Mouse (Mus musculus) left cerebral cortex, adult 9 months (tissue): Measurements from ENCODE around the gene Rbms3.

Source experiments
- DNase-seq, 2 experiments: peaks; one replicate each; pipeline ENCODE4 v3.0.0; 2022; ENCODE audit warnings: low spot score in 2 of 2

Rbms3 gene

DNA sequence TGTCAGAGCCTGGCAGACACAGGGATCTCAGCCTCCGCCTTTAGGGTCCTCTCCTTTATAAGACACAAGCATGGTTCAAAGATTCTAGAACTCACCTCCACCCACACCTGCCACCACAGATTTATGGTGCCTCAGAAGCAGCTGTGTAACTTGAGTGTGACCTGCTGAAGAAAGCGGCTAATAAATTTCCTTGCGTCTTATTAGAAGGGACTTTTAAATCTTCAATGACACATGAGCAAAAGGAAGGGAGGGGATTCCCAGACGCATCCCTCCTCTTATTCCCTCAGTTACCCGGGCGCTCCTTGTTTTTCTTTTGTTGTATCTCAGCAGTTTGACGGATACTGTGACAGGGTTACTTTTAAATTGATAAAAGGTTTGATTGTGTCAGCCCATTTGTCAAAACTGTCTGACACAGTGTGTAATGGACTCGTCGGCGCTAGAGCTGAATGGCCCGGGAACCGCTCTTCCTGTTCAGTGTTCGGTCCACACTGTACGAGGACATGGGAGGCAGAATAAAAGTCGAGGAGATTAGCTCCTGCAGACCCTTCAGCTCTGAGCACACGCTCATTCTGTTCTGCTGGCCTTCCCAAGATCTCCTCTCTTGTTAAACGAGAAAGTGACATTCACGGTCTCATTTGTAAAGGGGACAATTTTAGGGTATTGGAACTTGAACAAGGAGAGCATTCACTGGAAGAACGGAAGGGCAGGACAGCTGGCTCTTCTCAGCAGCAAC is 527.3 kb downstream of the Rbms3 start:
- no peak for DNase-seq

DNA sequence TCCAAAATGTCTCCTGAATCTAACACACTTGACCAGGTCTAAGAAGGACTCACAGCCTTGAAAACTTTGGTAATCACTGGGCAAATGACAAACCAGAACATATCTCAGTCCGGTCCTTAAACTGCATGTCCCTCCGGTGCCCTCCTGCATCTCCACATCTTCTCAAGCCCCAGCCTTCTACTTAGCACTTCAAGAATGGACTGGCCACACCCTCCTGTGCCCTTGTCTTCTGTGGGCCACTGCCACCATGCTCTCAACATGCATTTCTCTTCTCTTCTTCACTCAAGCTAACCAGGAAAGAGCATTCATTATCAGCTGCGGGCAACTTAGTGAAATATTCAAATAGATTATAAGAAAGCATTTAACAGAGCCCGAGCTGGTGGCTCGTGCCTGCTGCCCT is 529.5 kb downstream of the Rbms3 start:
- DNase-seq = no peak

DNA sequence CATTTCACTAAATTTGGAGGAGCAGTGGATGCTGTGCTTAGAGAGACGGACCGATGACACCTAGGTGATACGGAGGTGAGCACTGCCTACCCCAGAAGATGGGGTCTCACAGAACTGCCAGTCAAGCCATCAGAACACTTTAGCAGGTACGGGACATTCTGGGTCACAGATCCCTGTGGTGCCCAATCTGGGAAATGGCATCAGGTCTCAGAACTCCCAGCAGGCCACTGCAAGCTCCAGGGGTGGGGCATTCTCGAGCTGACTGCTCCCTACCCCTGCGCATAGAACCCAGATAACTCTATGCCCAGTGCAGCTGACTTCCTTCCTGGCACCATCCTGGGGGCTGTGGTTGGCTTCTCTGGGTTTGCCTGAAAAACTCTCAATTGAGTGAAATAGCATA is 536.2 kb downstream of the Rbms3 start:
- no peak for DNase-seq

DNA sequence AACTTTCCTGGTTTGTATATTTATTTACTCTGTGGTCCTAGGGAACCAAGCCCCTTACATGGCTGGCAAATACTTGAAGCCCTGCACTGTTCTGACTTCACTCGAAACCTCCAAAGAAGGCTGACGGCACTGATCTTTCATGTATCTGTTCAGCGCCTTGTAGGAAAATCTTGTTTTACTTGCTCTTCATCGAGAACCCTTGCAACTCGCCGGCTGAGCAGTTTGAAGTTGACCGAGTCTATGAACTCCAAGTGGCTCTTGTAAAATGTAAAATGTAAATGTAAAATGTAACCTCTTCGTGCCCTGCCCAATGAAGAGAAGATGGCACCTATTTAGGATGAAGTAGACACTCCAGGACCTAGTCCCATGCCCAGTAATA is 537.5 kb downstream of the Rbms3 start:
- DNase-seq = no peak

DNA sequence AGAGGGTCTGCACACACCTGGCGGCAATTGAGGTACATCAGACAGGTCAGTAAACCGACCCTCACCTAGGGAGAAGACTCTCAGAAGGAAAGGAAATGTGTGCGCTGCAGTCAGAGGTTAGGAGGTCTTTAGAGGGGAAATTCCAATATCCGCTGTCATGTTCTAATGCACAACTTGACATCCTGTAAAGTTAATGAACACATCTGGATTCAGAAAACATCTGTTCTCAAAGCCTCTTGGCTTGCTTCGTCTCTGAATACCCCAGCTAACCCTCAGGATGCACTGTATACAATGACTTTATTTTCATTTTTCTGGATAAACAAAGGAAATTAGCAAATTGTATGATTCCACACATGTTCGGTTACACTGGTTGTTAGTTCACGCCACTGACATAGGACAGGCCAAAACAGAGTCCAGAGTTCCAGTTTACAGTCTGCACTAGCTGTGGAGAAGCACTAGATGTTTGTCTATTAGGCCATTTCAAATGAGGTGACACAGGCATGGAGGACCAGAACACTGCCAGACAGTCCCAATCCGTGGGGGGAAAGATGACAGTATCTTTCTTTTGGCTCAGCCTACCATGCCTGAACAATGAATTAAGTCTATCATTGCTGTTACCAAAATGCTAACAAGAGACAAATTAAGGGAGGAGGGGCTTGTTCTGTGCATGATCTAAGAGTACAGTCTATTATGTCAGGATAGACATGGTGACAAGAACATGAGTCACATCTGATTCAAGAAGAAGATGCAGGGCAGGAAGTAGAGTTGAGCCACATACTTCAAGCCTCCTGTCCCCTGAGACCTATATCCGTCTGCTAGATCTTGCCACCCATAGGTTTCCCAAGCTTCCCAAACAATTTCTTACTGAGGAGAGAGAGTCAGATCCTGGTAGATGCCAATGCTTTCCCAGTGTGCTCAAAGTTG is 538.2 kb downstream of the Rbms3 start:
- DNase-seq = no peak

DNA sequence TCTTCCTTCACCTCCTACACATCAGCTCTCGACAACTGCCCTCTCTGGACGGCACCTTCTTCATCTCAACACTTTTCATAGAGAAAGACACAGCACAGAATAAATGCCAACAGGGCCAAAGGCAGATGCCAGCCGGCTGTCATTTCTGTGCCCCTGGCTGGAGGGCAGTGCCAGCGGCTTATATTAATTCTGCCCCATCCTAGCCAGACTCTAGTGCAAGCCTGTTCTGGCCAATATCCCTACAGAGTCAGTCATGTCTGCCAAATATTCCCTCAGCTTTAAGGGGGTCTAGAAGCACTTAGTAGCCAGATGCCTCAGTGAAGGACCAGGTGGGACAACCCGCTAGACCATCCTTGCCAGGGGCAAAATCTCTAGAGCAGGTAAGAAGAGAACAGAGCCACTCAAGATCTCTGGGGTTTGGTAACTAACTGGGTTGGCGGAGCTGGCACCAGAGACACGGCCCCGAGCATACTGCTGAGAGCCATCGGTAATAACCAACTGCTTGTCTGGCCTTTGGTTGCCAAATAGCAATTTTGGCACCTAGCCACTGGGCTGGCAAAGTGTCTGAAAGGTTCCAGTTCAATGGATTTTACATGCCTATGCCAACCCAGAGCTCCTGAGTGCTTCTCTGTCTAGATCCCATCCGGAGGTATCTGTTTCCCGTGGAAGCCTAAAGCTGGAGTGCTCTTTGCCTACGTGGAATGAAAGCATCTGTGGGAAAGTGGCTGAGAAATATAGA is 540.1 kb downstream of the Rbms3 start:
- DNase-seq = no peak

DNA sequence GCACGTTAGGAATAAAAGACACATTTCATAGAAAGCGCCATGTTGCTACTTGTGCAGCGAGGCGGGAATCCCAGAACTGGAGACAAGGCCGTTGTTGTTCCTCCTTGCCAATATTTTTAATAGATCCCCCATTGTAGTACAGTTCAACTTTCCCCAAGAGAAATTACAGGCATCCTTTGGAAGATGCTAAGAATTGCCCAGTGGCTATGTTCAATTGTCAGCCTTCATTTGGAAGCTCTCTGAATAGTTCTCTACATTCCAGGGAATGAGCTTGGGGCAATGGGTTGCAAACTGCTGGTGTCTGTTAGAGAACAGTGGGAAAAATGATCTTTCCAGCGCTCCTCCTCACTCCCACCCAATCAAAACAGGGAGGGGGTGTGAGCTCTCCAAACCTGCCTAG is 541.4 kb downstream of the Rbms3 start:
- DNase-seq = no peak

DNA sequence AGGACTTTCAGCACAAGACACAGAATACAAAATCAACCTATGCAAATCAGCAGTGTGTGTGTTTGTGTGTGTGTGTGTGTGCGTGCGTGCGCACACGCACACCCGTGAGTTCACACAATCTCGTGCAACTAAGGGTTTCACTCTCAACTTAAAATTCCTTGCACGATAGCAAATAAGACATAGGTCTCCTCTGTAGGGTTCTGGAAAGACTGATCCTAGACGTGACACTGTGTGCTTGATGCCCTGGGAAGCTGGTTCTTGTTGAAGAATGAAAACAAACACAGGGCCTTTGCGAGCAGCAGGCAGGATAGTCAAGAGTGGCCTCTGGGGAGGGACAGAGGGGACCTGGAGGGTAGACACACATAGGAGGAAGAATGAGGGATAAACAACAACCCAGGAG is 544.0 kb downstream of the Rbms3 start:
- no peak for DNase-seq

DNA sequence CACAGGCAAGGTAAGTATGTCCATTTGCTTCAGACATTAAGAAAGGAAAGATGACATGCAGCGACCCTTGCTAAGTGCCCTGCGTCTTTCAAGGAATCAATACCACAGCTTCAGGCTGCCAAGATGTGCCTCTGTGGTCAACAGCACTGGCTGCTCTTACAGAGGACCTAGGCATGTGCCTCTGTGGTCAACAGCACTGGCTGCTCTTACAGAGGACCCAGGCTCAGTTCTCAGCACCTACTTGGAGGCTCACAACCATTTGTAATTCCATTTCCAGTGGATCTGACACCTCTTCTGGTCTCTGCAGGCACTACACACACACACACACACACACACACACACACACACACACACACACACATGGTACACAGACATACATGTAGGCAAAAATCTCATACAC is 545.2 kb downstream of the Rbms3 start:
- no peak for DNase-seq

DNA sequence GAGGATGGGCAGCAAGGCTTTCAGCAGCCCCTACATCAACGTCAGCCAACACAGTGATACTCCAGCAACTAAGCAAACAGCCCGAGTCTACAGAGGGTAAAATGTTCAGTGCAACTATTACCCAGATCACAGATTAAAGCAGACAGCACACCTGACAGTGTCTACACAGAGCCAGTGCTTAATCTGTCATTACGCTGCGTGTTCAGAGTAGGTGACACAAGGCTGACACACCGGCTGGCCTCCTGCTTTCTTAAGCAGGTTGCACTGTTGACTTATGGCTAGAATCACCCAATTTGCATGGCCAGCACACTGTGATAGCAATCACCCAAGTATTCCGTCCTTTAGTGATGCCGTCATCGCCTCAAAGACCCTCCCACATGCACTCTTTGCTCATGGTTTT is 550.2 kb downstream of the Rbms3 start:
- no peak for DNase-seq

DNA sequence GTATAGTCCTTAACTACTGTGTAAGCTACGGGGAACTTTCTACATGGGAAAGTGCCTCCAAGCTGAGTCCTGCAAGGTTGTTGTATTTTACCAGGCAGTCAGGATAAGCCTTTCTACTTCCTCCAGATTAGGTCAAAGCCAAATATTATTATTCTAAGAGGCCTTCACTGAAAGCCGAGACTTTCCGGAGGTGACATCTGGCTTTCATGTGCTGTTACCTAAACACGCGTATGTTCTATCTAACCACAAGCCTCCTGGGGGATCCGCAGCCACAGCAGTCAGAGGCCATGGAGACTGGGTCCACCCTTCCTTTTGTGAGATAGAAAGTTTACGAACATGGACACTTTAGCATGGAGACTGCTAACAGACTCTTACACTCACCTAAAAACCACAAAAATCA is 552.2 kb downstream of the Rbms3 start:
- DNase-seq = no peak

DNA sequence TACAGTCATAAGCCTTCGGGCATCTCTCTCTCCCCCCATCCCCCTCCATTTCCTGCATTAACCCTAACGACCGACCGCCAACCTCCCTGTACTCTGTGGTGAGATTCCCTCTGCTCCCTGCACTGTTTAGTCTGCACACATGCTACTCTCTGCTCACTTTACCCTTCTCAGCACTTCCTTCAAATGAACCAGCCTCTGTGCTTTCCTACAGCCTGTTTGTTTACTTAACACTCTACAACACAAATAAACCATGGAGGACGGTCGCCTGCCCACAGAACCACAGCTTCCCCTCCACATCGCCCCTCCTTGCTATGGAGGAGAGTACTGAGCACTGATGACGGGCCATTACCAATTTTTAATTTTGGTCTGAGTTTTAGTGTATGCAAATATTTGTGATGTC is 552.9 kb downstream of the Rbms3 start:
- DNase-seq = no peak

DNA sequence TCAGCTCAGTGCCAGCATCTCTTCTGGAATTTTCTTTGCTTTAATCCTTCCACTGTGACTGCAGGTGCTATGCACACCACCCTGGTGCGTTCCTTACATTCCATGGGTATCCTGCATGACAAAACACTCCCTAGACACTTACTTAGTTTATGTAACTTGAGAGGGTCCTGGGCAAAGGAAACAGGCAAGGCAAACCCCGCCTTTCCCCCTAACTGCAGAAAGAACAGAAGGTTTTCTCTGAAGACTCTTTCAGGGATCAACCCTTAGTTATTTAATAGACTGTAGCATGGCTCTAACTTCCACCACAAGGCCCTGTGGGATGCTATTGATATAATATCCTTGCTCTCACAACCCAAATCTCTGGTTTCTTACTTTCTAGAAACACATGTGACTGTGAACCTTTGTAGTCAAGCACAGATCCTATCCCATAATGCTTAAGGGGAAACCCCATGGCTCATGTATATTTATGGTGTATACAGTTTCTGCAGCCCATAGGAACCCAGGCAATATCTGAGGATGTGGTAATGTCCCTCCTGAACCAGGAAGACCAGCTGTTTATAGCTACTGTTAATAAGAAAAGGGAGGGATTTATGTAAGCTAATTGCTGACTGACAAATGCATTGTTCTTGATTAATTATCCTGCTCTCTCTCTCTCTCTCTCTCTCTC is 557.1 kb downstream of the Rbms3 start:
- DNase-seq = no peak

DNA sequence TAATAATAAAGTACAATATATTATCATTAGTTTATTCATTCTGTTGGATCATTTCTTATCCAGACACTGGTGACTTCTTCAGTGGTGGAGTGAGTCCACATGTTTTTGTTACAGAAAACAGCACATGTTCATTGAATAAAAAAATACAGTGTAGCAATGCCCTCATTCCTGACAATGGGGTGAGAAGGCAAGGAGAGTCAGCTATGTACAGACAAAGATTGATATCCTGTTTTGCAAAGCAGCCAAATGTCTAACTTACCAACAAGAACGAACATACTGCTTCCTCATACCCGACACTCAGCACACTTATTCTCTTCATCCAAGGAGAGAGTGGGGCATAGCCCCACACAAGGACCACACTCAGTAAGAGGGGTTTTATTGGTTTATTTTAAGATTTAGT is 559.1 kb downstream of the Rbms3 start:
- no peak for DNase-seq

DNA sequence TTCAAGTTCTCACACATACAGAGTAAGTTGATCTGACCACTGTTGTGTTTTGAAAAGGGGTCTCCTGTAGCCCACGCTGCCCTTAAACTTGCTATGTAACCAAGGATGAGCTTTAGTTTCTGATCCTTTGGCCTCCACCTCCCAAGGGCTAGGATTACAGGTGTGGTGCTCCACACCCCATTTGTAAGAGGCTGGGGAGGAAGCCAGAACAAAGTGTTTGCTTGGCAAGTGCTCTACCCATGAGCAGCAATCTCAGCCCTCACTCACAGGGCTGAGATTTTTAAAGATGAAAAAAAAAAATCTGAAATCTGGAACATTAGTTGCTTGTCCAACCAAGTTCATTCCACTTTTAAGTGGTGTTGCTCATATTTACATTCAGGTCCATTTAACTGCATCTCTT is 560.5 kb downstream of the Rbms3 start:
- no peak for DNase-seq

DNA sequence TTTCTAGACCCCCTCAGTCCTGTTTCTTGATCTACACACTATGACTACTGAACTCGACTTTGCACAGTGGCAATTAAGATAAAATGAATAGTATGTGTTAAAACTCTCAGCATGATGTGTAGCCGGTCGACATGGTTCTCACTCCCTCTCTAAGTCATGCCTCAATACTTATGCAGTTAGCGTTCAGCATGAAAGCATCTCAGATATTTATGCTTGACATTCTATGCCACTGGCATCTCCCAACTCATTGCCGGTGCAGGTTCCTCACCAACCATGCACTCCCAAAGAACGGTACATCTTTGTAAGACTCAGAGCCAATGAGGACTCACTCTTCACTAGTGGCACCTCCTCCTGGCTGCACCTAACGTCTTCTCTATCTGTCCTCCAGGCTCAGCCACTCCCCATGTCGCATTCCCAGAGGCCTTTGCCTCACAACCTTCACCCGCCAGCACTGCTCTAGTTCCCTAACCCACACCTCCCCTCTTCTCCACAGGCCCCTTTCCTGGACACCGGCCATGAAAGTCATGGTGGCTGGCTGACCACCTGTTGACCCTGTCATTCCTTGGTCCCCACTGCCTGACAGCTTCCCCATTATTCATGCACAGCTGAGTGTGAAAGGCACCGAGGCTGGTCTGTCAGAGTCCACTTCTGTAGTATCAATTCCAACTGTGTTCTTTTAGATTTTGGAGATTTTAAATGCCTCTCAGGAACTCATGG is 561.9 kb downstream of the Rbms3 start:
- DNase-seq = no peak

DNA sequence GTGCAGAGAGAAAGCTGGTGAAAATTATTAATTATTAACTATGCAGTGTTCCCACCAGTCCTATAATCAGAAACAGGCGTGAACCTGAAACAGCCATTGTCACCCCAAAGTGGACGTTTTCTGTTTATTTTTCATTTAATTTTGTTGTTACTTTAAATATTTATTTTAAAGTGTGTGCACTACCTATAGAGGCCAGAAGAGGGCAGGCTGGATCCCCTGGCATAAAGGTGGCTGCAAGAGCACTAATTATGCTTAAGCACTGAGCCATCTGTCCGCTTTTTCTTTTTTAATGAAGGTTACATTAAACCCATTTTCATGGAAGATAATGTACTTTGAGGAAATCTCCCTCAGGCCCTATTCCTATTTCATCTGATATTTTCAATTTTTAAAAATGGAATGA is 563.2 kb downstream of the Rbms3 start:
- no peak for DNase-seq

DNA sequence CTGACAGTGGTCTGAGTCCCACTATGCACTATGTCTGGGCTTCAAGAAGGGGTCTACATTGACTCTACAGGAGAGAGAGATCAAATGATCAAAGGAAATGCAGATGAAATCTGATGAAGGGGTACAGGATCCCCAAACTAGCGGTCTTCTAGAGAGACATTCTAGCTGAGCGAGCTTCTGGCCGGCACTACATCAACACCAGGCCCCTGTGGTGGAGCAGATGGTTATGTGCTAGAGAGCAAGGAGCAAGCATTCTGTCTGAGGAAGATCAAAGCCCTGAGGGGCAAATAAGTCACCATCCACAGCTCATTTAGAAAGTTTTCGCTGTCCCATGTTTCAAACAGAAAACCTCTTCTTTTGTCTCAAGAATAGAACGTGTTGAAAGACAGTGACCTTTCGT is 564.1 kb downstream of the Rbms3 start:
- no peak for DNase-seq

DNA sequence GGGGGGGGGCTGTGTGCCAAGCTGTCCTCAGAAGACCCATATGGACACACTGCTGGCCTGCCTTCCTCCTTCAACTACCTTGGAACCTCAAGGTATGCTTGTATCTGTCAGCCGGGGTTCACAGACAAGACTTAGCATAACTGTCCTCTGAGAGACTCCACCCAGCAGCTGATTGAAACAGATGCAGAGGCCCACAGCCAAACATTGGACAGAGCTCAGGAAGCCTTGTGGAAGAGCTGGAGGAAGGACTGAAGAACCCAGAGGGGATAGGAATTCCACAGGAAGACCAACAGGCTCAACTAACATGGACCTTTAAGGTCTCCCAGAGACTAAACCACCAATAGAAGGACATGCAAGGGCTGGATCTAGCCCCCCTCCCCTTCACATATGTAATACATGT is 570.1 kb downstream of the Rbms3 start:
- DNase-seq = no peak

DNA sequence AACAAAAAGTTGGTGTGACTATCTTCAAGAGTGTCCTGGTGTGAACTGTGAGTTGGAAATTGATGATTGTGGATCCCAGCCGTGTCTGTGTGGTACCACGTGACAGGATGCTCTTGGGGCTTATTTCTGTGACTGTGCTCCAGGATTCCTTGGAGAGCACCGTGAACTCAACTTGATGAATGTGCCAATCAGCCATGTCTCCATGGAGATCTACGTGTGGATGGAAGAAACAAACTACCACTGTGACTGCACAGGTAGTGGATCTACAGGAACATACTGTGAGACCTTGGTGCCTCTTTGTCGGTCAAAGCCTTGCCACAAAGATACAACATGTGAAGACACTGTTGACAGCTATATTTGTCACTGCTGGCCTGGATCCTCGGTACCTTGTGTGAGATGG is 570.6 kb downstream of the Rbms3 start:
- DNase-seq = no peak

DNA sequence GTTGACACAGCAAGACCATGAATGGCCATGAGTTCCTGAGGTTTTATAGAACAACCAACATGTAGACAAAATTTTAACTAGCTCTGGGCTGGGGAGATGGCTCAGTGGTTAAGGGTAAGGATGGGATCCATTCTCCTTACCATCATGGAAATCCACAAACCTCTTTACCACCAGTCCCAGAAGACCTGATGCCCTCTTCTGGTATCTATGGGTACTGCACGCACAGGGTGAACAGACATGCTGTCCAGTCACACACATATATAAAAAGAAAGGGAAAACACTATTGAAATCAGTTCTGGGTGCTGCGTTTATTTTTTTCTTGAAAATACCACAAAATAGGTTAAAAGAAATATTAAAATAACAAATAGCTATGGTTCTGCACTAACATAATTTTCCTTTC is 577.8 kb downstream of the Rbms3 start:
- no peak for DNase-seq
